Mouse (Mus musculus) Muller cell, postnatal 12 days (primary cell): ENCODE data around the gene Plpp2.

Source experiments
- DNase-seq: peaks from one replicate; pipeline ENCODE4 v3.0.0-alpha.2; 2015; ENCODE audit errors: inconsistent ontology term

Plpp2 gene

GRCm38 (mm10) chr10:79533126-79533911 is at the start of gene Plpp2:
Plpp2 (minus strand) TSS chr10:79533796.
- DNase-seq = peak; percentile 81

DNA sequence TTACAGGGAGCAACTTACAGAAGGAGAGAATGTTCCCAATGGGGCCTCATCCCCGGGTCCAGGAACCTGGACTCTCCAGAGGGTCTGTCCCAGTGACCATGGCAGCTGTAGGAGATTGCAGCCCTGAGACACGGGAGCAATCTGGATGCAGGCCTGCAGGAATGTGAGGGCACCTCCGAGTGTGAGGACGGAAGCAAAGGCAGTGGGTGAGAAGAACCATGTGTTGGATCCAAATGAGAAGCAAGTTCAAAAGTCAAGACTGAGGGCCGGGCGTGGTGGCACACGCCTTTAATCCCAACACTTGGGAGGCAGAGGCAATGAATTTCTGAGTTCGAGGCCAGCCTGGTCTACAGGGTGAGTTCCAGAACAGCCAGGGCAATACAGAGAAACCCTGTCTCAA is 47.9 kb upstream of the Plpp2 start:
- DNase-seq = no peak

DNA sequence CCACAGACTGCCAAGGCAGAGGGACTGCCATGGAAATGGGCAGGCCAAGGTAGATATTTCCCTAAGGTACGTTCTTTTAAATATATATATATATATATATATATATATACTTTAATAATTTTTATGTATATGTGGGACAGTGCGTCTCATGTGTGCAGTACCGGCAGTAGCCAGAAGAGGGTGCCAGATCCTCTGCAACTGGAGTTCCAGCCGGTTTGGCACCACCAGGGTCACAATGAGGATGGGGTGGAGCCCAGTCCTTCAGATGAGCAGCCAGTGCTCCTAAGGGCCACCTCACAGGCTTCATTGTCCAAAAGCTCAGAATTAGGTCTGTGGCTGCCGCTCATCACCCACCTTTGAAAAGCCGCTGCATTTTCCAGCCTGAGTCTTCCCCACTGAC is 47.2 kb upstream of the Plpp2 start:
- no peak for DNase-seq

GRCm38 (mm10) chr10:79580356-79580755 is 46.8 kb upstream of the Plpp2 start:
- no peak for DNase-seq

DNA sequence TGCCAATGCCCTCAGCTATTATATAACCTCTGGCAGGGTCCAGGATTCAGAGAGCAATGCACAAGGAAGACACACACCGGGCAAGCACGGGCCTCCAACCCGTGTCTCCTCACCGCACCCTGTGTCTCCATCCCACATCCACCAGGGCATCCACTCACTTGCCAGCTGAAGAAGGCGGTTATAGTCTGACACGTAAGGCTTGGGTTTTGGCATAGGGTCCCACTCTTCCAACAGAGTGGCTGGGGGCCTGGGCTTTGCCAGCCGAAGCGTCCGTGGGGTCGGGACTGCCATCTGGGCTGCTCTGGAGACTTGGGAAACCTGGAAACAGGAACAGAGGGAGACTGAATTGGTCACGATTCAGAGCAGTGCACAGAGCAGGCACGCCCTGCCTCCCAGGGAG is 46.2 kb upstream of the Plpp2 start:
- DNase-seq = no peak

GRCm38 (mm10) chr10:79578891-79579290 is 45.3 kb upstream of the Plpp2 start:
- no peak for DNase-seq

DNA sequence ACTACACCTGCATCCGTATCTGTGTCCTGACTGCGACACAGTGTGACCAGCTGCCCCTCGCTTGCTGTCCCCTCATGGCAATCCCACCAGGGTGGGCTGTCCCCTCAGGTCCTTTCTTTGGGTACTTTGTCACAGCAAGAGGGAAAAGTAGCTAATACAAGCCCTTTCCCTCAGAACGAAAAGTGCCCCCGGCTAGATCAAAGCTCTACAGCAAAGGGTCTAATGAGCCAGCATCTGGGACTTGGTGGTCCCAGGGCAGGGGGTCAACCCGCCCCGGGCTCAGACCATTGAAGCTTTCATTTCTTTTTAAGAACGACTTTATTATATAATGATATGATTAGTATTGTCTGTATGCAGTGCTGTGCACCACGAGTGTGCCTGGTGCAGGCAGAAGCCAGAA is 44.7 kb upstream of the Plpp2 start:
- DNase-seq = no peak

DNA sequence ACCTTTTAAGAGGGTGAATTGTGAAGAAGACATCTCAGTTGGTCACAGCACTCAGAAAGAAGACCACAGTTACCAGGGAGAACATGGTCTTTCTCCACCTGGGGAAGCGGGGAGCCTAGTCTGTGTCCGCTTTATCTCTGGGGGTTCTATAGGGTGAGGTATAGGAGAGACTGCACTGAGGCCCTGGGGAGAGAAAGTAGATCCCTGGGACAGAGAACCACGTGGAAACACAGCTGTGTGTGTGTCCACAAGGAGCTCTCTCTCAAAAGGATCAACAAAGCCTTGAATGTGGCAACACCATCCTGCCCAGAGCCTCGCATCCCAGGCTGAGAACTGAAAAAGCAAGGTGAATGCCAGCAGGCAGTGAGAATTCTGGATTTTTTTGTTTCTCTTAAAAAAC is 43.8 kb upstream of the Plpp2 start:
- no peak for DNase-seq

- DNase-seq = no peak
Observed at GRCm38 (mm10) chr10:79575754-79576153, 42.2 kb upstream of the Plpp2 start.

GRCm38 (mm10) chr10:79574796-79575195 is 41.2 kb upstream of the Plpp2 start:
- DNase-seq = no peak

DNA sequence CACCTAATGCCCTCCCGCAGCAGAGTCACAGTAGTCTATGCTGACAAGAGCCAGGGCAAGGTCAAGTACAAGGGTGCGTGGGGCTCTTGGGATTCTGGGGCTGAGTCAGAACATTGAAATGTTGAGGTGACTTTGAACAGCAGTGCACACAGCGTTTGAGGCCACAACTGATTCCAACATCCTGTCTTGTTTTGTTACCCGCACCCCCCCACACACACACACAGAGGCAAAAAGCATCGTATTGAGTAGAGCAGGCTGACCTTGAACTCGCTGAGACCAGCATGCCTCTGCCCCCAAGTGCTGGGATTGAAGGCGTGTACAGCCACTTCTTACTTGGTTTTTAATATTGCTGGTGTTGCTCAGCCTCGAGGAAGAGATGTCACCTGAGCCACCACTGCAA is 40.8 kb upstream of the Plpp2 start:
- DNase-seq = no peak

- DNase-seq = no peak
Observed at GRCm38 (mm10) chr10:79573611-79574010, 40.0 kb upstream of the Plpp2 start.

GRCm38 (mm10) chr10:79571314-79571713 is 37.7 kb upstream of the Plpp2 start:
- DNase-seq = no peak

DNA sequence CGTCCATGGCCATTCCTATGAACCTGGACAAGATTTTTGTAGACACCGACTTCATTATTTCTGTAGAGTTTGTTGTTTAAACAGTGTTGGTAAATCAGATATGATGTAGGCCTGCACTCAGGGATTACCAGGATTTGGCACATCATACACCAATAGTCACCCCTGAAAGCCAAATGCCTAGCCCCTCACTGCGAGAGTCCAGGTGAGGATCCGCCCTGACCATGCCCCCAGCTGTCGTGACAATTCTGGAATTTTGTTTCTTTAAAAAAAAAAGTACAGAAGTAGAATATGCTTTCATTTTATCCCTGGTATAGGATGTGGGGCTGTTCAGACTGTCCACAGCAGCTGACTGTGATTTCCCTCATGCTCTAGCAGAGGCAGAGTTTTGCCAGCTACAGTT is 36.3 kb upstream of the Plpp2 start:
- DNase-seq = no peak

GRCm38 (mm10) chr10:79559716-79560115 is 26.1 kb upstream of the Plpp2 start:
- no peak for DNase-seq

DNA sequence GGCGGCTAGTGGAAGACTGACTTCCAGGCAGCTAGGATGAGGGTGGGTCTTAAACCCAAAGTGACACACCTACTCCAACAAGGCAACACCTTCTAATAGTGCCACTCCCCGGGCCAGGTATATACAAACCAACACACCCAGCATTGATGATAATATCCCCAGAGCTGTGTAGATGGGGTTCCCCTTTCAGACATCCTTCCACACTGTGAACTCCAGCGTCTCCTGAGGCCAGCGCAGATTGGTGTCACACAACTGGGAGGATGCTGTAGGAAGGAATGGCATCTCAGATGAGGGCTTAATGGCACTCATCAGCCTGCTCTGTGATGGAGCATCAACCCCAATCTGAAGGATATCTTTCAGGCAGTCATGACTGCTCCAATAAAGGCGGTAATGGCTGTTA is 23.9 kb upstream of the Plpp2 start:
- DNase-seq = no peak

DNA sequence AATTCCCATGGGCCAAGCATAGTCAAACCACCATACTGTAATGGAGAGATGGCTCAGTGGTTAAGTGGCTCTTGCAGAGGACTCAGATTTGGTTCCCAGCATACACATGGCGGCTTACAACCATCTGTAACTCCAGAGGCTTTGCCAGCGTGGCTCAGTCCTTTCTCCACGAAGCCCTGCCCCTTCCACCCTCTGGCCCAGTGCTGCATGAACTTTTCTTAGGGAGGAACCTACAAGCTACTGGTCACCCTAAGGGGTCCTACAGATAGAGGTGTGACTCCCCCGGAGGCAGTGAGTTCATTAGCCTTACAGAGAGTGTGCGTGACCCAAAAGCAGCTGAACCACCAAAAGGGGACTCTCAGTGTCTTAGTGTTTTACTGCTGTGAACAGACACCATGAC is 23.4 kb upstream of the Plpp2 start:
- DNase-seq = no peak

- DNase-seq = no peak
Observed at GRCm38 (mm10) chr10:79555238-79555724, 21.7 kb upstream of the Plpp2 start.

GRCm38 (mm10) chr10:79554330-79555237 is 21.0 kb upstream of the Plpp2 start, which contains the start of gene Mier2:
Mier2 (minus strand) TSS chr10:79555199.
- DNase-seq = peak; percentile 90

DNA sequence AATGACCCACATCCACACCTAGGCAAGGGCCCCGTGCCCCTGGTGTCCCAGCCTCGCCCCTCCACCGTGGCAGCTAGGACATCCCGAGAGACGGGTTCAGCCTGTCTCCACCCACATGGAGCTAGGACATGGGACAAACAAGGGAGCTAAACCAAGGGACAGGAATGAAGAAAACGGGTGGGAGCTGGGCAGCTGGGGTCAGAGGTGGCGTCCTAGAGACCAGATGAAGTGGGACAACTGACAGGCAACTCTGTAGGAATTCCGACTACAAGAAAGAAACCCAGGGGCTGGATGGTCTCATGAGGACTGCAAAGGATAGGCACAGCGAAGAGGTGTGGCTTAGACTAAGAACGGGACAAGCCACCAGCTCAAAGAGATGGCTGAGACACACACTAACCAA is 20.1 kb upstream of the Plpp2 start:
- DNase-seq = no peak

DNA sequence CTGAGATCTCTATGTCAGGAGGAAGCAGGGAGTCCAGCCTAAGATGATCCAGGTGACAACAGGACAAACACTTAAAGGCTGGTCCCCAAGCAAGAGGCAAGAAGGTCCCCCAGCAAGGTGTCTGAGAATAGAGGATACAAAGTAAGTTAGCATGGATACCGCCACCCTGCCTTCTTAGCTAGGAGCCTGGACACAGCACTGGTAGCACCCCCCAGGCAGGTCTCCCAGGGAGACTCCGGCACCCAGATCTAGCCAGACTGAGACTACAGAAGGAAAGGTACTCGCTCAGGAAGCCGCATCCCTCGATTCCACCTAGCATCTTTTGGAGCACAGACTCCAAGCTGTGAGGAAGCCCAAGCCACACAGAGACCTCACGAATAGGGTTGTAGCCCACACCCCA is 19.6 kb upstream of the Plpp2 start:
- no peak for DNase-seq

- no peak for DNase-seq
Observed at GRCm38 (mm10) chr10:79552531-79552930, 18.9 kb upstream of the Plpp2 start.

GRCm38 (mm10) chr10:79550366-79550765 is 16.8 kb upstream of the Plpp2 start:
- DNase-seq = no peak
